Mouse (Mus musculus) megakaryocyte, embryonic 14.5 days (primary cell): ENCODE results near the gene Usp49. TPM values are rescaled to one million over a fixed set of nuclear protein-coding genes. Genes with fewer than 3 reads are reported as not detected.
"Not testable (repeated sequence)": the region's sequence is repeated elsewhere in the genome, so short reads cannot be mapped to it uniquely, and the experiment has no call there.

Experiments
- H3K27me3 ChIP-seq: replicated peaks from 2 replicates; pipeline ENCODE3; 2012; ENCODE audit warnings: inconsistent platforms
- H3K36me3 ChIP-seq: replicated peaks from 2 replicates; pipeline ENCODE3; 2012; ENCODE audit warnings: low read length, inconsistent platforms, mixed read lengths
- H3K4me1 ChIP-seq: 2 replicates; pipeline ENCODE4 v1.6.1; 2012; ENCODE audit warnings: inconsistent platforms
- H3K4me3 ChIP-seq: replicated peaks from 2 replicates; pipeline ENCODE3; 2012; ENCODE audit warnings: moderate library complexity, mild to moderate bottlenecking, inconsistent platforms
- H3K9me3 ChIP-seq: 2 replicates; pipeline ENCODE4 v1.6.1; 2012; ENCODE audit warnings: inconsistent platforms
- FLI1 ChIP-seq: IDR thresholded peaks from 2 replicates; pipeline ENCODE4 v1.6.1; 2012; ENCODE audit warnings: low read length, inconsistent platforms, mixed read lengths
- GATA1 ChIP-seq: IDR thresholded peaks from 3 replicates; pipeline ENCODE4 v1.6.1; 2012; ENCODE audit warnings: mixed read lengths, low read length, inconsistent platforms, borderline replicate concordance
- polyA plus RNA-seq: library from polyadenylated mRNA; stranded (reverse); fragments of >175 nt; gene quantifications from 2 replicates; pipeline ENCODE4 v1.2.3, GENCODE M21; 2012; ENCODE audit warnings: low replicate concordance; ENCODE audit not compliant: insufficient read depth

Gene Usp49
- polyA plus RNA-seq, 1 experiment: 1.2 TPM

DNA sequence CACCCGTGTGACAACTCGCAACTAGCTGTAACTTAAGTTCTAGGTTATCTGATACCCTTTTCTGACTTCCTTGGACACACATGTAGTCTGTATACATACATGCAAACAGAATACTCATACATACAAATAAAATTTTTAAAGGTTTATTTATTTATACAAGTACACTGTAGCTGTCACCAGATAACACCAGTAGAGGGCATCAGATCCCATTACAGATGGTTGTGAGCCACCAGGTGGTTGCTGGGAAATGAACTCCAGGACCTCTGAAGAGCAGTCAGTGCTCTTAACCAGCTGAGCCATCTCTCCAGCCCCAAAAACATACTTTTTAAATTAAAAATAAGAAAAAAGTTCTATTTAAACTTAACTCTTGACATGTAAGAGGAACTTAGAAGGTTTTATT is 12.5 kb downstream of the Usp49 start:
- Histone ChIP-seq H3K4me3 (no peak overlapping the region), H3K9me3 (no peaks in the 10 kb centered on the region), H3K4me1 (no peaks in the 10 kb centered on the region), H3K36me3 (no peaks in the 10 kb centered on the region), H3K27me3 (no peaks in the 10 kb centered on the region)
- TF ChIP-seq FLI1: no peak

DNA sequence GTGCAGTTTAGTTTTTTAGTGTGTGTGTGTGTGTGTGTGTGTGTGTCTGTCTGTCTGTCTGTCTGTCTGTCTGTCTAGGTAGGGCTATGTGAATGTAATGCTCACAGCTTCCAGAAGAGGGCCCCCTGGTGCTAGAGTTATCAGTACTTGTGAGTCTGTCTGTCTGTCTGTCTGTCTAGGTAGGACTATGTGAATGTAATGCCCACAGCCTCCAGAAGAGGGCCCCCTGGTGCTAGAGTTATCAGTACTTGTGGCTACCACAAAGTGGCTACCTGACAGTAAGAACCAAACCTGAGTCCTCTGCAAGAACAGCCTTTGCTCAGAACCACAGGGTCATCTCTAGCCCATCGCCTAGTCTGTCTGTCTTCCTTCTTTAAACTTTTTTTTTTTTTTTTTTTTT is 16.2 kb downstream of the Usp49 start:
- no peak overlapping the region for H3K4me3 ChIP-seq
- no peaks in the 10 kb centered on the region for H3K27me3 ChIP-seq
- no peaks in the 10 kb centered on the region for H3K9me3 ChIP-seq
- H3K36me3 ChIP-seq: no peaks in the 10 kb centered on the region
- peaks cover 3% of the 10 kb centered on the region; the same call in 1 of the 2 replicates for H3K4me1 ChIP-seq
- TF ChIP-seq FLI1 (no peak), GATA1 (no peak)

GRCm38 (mm10) chr17:47648966-47649365 is 18.5 kb downstream of the Usp49 start:
- no peaks in the 10 kb centered on the region for H3K36me3 ChIP-seq
- no peaks in the 10 kb centered on the region for H3K9me3 ChIP-seq
- peaks cover 3% of the 10 kb centered on the region; the same call in 1 of the 2 replicates for H3K4me1 ChIP-seq
- TF ChIP-seq GATA1 (no peak), FLI1 (no peak)
- H3K27me3 ChIP-seq: no peaks in the 10 kb centered on the region
- H3K4me3 ChIP-seq: no peak overlapping the region

DNA sequence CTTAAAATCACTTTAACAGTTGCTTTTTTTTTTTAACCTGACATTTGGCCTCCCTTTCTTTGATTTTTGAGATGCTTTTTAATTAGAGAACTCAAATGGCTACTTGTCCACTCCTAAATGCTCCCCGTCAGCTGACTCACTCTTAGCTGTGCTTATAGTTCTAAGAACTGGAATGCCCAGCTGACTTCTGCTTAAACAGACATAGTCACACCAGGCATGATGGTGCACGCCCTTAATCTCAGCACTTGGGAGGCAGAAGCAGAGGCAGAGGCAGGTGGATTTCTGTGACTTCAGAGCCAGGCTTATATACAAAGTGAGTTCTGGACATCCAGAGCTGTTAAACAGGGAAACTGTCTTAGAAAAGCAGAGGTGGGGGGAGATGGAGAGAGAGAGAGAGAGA is 21.5 kb downstream of the Usp49 start:
- Histone ChIP-seq H3K36me3 (no peaks in the 10 kb centered on the region), H3K4me1 (peaks cover 3% of the 10 kb centered on the region; the same call in 1 of the 2 replicates), H3K4me3 (no peak overlapping the region), H3K9me3 (no peaks in the 10 kb centered on the region), H3K27me3 (no peaks in the 10 kb centered on the region)
- no peak for TF ChIP-seq FLI1
- TF ChIP-seq GATA1: no peak

DNA sequence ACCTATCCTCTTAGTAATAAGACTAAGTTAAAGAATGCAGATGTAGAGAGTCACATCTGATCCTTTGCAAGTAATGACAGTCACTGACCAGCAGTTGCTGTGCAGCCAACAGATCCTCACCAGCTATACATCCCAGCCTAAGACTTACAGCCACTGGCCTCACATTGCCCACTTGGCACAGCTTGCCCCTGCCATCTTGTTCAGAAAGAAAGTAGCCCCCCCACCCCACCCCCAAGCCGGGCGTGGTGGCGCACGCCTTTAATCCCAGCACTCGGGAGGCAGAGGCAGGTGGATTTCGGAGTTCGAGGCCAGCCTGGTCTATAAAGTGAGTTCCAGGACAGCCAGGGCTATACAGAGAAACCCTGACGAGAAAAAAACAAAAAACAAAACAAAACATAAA is 23.9 kb downstream of the Usp49 start:
- H3K36me3 ChIP-seq, H3K27me3 ChIP-seq, H3K4me1 ChIP-seq, H3K4me3 ChIP-seq, H3K9me3 ChIP-seq: not testable (repeated sequence)

DNA sequence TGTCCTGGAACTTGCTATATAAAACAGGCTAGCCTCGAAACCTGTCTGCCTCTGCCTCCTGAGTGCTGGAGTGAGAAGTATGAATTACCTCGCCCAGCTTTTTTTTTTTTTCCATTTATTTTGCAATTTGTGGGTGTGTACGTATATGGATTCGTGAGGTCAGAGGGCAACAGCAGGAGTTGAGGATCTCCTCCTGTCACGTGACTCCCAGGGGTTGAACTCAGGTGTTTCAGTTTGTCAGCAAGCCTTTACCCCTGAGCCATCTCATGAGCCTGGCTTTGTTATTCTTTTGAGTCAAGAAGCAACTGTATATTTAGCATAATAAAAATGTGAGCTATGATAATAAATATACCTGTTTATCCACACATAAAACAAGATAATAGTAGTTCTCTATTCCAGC is 25.2 kb downstream of the Usp49 start:
- TF ChIP-seq FLI1 (no peak), GATA1 (no peak)
- H3K9me3 ChIP-seq: no peaks in the 10 kb centered on the region
- H3K4me1 ChIP-seq: peaks cover 14% of the 10 kb centered on the region
- H3K36me3 ChIP-seq: no peaks in the 10 kb centered on the region
- no peak overlapping the region for H3K4me3 ChIP-seq
- no peaks in the 10 kb centered on the region for H3K27me3 ChIP-seq

- TF ChIP-seq GATA1 (no peak), FLI1 (no peak)
- Histone ChIP-seq H3K36me3 (no peaks in the 10 kb centered on the region), H3K4me1 (peaks cover 14% of the 10 kb centered on the region), H3K9me3 (no peaks in the 10 kb centered on the region), H3K27me3 (no peaks in the 10 kb centered on the region), H3K4me3 (no peak overlapping the region)
These were observed 27.4 kb downstream of the Usp49 start for GRCm38 (mm10) chr17:47657901-47658300.

DNA sequence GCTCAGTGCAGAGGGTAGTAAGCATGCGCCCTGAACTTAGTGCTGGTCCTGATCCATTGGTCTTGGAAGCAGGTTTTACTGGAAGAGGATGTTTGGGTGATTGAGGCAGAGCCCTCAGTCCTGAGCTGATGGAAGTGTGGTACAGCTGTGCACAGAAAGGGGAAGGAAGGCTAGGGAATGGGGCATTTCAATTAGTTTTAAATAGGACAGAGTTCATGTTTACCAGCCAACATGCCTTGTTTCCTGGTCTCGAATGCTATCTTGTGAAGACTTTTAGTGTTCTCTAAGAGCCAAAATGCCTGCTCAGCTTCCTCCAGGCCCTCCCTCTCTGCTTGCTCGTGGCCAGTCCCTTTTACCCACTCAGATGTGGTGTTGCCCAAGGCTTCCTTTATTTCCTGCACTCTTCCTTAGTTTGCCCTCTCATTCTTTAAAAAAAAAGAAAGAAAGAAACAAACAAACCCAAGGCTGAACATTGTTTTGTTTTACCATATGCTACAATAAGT is 28.3 kb downstream of the Usp49 start:
- H3K4me1 ChIP-seq: peaks cover 14% of the 10 kb centered on the region
- no peak for TF ChIP-seq FLI1
- no peak for TF ChIP-seq GATA1
- H3K36me3 ChIP-seq: no peaks in the 10 kb centered on the region
- H3K27me3 ChIP-seq: no peaks in the 10 kb centered on the region
- no peaks in the 10 kb centered on the region for H3K9me3 ChIP-seq
- no peak overlapping the region for H3K4me3 ChIP-seq

- Histone ChIP-seq H3K4me3 (no peak overlapping the region), H3K36me3 (no peaks in the 10 kb centered on the region), H3K27me3 (no peaks in the 10 kb centered on the region), H3K4me1 (peaks cover 25% of the 10 kb centered on the region), H3K9me3 (no peaks in the 10 kb centered on the region)
- TF ChIP-seq GATA1 (no peak), FLI1 (no peak)
These were observed 32.7 kb downstream of the Usp49 start for GRCm38 (mm10) chr17:47663009-47663713.

DNA sequence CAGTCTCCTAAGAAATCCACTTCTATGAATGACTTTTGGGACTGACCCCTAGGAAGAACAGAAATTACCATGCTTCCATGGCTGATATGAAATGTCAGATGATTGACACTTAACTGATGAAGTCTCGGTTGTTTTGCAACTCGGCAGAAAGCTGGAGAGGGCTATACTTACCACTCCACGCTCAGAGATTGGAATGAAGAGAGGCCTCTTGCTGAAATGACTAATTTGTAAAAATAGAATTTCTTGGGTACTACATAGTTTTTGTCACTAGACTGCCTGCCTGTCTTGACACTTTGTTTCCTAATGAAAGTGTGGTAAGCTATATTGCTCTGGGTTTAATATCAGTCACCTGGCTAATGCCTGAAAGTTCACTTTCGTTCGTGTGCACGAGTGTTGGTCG is 34.0 kb downstream of the Usp49 start:
- H3K4me3 ChIP-seq: no peak overlapping the region
- no peaks in the 10 kb centered on the region for H3K9me3 ChIP-seq
- TF ChIP-seq FLI1 (no peak), GATA1 (no peak)
- no peaks in the 10 kb centered on the region for H3K27me3 ChIP-seq
- H3K36me3 ChIP-seq: no peaks in the 10 kb centered on the region
- H3K4me1 ChIP-seq: peaks cover 17% of the 10 kb centered on the region

- no peak for TF ChIP-seq FLI1
- no peak for TF ChIP-seq GATA1
- peaks cover 32% of the 10 kb centered on the region for H3K4me1 ChIP-seq
- H3K36me3 ChIP-seq: peaks cover 13% of the 10 kb centered on the region
- H3K9me3 ChIP-seq: no peaks in the 10 kb centered on the region
- peaks cover 20% of the 10 kb centered on the region for H3K27me3 ChIP-seq
- no peak overlapping the region for H3K4me3 ChIP-seq
These were observed 38.7 kb downstream of the Usp49 start for GRCm38 (mm10) chr17:47669166-47669565.
